Mouse (Mus musculus) intestine, embryonic 14.5 days (tissue): ENCODE results near the gene Tsen2. TPM values are rescaled to one million over a fixed set of nuclear protein-coding genes. Genes with fewer than 3 reads are reported as not detected.

Experiments
- ATAC-seq: fragments of 200-750 bp; cut with Nextera tagmentation; replicated peaks from 2 replicates; pipeline ENCODE4 v1.8.0; 2017; ENCODE audit warnings: low read depth, moderate number of reproducible peaks, moderate TSS enrichment, moderate library complexity; ENCODE audit not compliant: low FRiP score, low TSS enrichment
- DNase-seq: peaks from one replicate; pipeline ENCODE4 v3.0.0-alpha.2; 2018; ENCODE audit warnings: low spot score
- H3K27ac ChIP-seq: fragments of 300-500 bp; sonication (generic); 2 replicates; pipeline ENCODE4 v1.5.1; 2014; ENCODE audit warnings: low read depth, mild to moderate bottlenecking, control low read depth
- H3K27me3 ChIP-seq: fragments of 300-500 bp; sonication (generic); replicated peaks from 2 replicates; pipeline ENCODE4 v1.6.1; 2014; ENCODE audit warnings: low read length, control low read depth; ENCODE audit not compliant: control insufficient read depth, insufficient read depth
- H3K36me3 ChIP-seq: fragments of 300-500 bp; sonication (generic); 2 replicates; pipeline ENCODE4 v1.6.1; 2014; ENCODE audit warnings: low read length, control low read depth; ENCODE audit not compliant: control insufficient read depth, insufficient read depth
- H3K4me1 ChIP-seq: fragments of 300-500 bp; sonication (generic); replicated peaks from 2 replicates; pipeline ENCODE4 v1.6.1; 2014; ENCODE audit warnings: low read length, control low read depth, mixed read lengths; ENCODE audit not compliant: control insufficient read depth, insufficient read depth
- H3K4me2 ChIP-seq: fragments of 300-500 bp; sonication (generic); 2 replicates; pipeline ENCODE4 v1.6.1; 2014; ENCODE audit warnings: low read length
- H3K4me3 ChIP-seq: fragments of 300-500 bp; sonication (generic); 2 replicates; pipeline ENCODE4 v1.5.1; 2014; ENCODE audit warnings: low read depth, low read length, control low read depth, mixed read lengths
- H3K9ac ChIP-seq: fragments of 300-500 bp; sonication (generic); 2 replicates; pipeline ENCODE4 v1.6.1; 2014; ENCODE audit warnings: mild to moderate bottlenecking, low read length
- H3K9me3 ChIP-seq: fragments of 300-500 bp; sonication (generic); 2 replicates; pipeline ENCODE4 v1.6.1; 2016; ENCODE audit warnings: low read length, control low read depth; ENCODE audit not compliant: control insufficient read depth
- WGBS: fragments of 180-500 bp; shearing (Covaris S2); extraction: QIAGEN DNeasy Blood & Tissue Kit; methylation state at CpG from one replicate; pipeline ENCODE4 v1.1.7; 2014; 5-methylcytosine and 5-hydroxymethylcytosine counted together
- polyA plus RNA-seq: library from polyadenylated mRNA; unstranded; fragments of >200 nt; fragmentation: Nextera tagmentation; extraction: Ambion mirVana; gene quantifications from 2 replicates; pipeline ENCODE4 v1.2.1, GENCODE M21; 2014

Gene Tsen2
- polyA plus RNA-seq, 1 experiment from 2014 or later, result 32.3 TPM

GRCm38 (mm10) chr6:115511447-115511846, 33.0 kb upstream of the Tsen2 start:
- Histone ChIP-seq H3K4me3 (no peak overlapping the region), H3K4me1 (no peaks in the 10 kb centered on the region), H3K27me3 (no peaks in the 10 kb centered on the region), H3K27ac (no peak overlapping the region), H3K9me3 (no peaks in the 10 kb centered on the region), H3K9ac (no peak overlapping the region), H3K36me3 (no peaks in the 10 kb centered on the region), H3K4me2 (no peak overlapping the region)
- WGBS, result 94% methylated on average over 3 of the region's 3 CpGs
- DNase-seq, result no peak
- no peak for ATAC-seq

- H3K27me3 ChIP-seq, result no peaks in the 10 kb centered on the region
- no peaks in the 10 kb centered on the region for H3K9me3 ChIP-seq
- ATAC-seq, result no peak
- H3K27ac ChIP-seq, result no peak overlapping the region
- no peak overlapping the region for H3K4me2 ChIP-seq
- whole genome bisulfite sequencing, result 91% methylated on average over 4 of the region's 4 CpGs
- H3K4me1 ChIP-seq, result no peaks in the 10 kb centered on the region
- no peaks in the 10 kb centered on the region for H3K36me3 ChIP-seq
- no peak overlapping the region for H3K4me3 ChIP-seq
- no peak overlapping the region for H3K9ac ChIP-seq
- DNase-seq, result no peak
These were observed 31.3 kb upstream of the Tsen2 start for GRCm38 (mm10) chr6:115513207-115513606.

- Histone ChIP-seq H3K4me2 (no peak overlapping the region), H3K9ac (no peak overlapping the region), H3K36me3 (no peaks in the 10 kb centered on the region), H3K27ac (no peak overlapping the region), H3K27me3 (no peaks in the 10 kb centered on the region), H3K9me3 (no peaks in the 10 kb centered on the region), H3K4me1 (no peaks in the 10 kb centered on the region), H3K4me3 (no peak overlapping the region)
- no peak for DNase-seq
- ATAC-seq, result no peak
- 65% methylated on average over 4 of the region's 4 CpGs for WGBS
These were observed 26.6 kb upstream of the Tsen2 start for GRCm38 (mm10) chr6:115517904-115518303.

DNA sequence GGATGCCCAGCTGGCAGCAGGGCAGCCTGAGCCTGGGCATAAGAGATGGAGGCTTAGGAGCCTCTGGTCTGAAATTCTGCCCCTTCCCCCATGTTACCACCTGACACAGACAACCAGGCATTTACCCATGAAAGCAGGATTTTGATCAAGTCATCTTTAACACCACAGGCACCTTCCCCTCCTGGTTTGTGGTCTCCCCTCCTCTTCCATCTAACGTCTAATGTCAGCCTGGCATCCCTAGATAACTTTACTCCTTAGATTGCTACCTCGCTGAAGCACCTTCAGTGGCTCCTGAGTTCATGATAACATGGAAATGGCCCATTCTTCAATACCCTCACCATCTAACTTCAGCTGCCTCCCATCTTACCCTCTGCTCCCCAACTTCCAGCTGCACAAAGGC, 26.1 kb upstream of the Tsen2 start:
- no peak overlapping the region for H3K4me2 ChIP-seq
- no peaks in the 10 kb centered on the region for H3K4me1 ChIP-seq
- H3K4me3 ChIP-seq, result no peak overlapping the region
- 79% methylated on average over 2 of the region's 2 CpGs for WGBS
- H3K9ac ChIP-seq, result no peak overlapping the region
- DNase-seq (no peak), ATAC-seq (no peak)
- no peaks in the 10 kb centered on the region for H3K27me3 ChIP-seq
- H3K27ac ChIP-seq, result no peak overlapping the region
- no peaks in the 10 kb centered on the region for H3K36me3 ChIP-seq
- no peaks in the 10 kb centered on the region for H3K9me3 ChIP-seq

DNA sequence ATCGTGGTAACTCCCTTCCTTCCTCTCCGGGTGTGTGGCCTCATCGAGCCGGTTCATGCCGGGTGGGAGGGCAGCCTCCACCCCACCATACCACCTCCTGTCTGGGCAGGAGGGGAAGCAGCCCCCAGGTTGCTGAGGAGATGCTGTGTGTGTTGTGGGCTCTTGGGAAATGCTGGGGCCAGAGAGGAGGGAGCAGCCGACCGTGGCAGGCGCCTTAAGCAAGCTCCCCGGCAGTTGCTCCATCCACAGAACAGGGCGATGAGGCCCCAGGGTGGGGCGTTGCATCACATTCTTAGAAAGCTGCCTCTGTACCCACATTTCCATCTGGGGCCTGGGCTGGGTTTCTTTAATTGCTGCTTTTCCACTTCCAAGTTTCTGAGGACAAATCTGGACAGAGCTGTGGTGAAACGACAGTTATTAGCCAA, 25.2 kb upstream of the Tsen2 start:
- DNase-seq (no peak), ATAC-seq (no peak)
- Histone ChIP-seq H3K27ac (no peak overlapping the region), H3K36me3 (no peaks in the 10 kb centered on the region), H3K9me3 (no peaks in the 10 kb centered on the region), H3K27me3 (no peaks in the 10 kb centered on the region), H3K9ac (no peak overlapping the region), H3K4me2 (no peak overlapping the region), H3K4me1 (no peaks in the 10 kb centered on the region), H3K4me3 (no peak overlapping the region)
- WGBS, result 70% methylated on average over 12 of the region's 12 CpGs

GRCm38 (mm10) chr6:115521923-115522322, 22.5 kb upstream of the Tsen2 start:
- no peaks in the 10 kb centered on the region for H3K36me3 ChIP-seq
- no peak for DNase-seq
- no peak overlapping the region for H3K9ac ChIP-seq
- no peak overlapping the region for H3K27ac ChIP-seq
- H3K9me3 ChIP-seq, result no peaks in the 10 kb centered on the region
- no peaks in the 10 kb centered on the region for H3K27me3 ChIP-seq
- H3K4me1 ChIP-seq, result no peaks in the 10 kb centered on the region
- no peak overlapping the region for H3K4me3 ChIP-seq
- no peak overlapping the region for H3K4me2 ChIP-seq
- ATAC-seq, result no peak
- 92% methylated on average over 1 of the region's 1 CpGs for WGBS

DNA sequence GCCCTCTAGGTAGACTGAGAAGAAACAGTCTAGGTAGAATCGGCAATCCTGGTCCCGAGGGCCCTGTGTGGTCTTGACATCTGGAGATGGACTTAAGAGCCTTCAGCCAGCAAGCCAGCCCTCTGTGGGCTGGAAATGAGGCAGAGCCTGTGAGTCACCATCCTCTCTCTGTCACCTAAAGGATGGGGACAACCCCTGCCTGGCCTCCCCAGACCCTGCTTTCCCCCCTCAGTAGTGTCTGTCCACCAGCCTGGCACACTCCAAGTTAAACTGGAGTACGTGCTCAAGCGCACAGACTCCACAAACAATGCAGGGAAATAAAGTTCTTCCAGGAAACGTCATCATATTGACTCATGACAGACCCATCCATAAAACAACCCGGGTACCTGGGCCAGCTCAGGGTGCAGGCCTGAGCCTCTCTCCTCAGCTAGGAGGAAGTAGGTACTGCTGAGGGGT, 21.7 kb upstream of the Tsen2 start:
- 58% methylated on average over 6 of the region's 6 CpGs for WGBS
- H3K4me2 ChIP-seq, result no peak overlapping the region
- no peak overlapping the region for H3K9ac ChIP-seq
- H3K36me3 ChIP-seq, result no peaks in the 10 kb centered on the region
- H3K27ac ChIP-seq, result no peak overlapping the region
- DNase-seq (no peak), ATAC-seq (peak; percentile 76; the same call in 1 of the 2 replicates)
- H3K9me3 ChIP-seq, result no peaks in the 10 kb centered on the region
- no peaks in the 10 kb centered on the region for H3K27me3 ChIP-seq
- no peak overlapping the region for H3K4me3 ChIP-seq
- no peaks in the 10 kb centered on the region for H3K4me1 ChIP-seq

- 66% methylated on average over 9 of the region's 9 CpGs for WGBS
- Histone ChIP-seq H3K27me3 (no peaks in the 10 kb centered on the region), H3K9me3 (no peaks in the 10 kb centered on the region), H3K36me3 (no peaks in the 10 kb centered on the region), H3K9ac (no peak overlapping the region), H3K4me3 (no peak overlapping the region), H3K27ac (no peak overlapping the region), H3K4me1 (no peaks in the 10 kb centered on the region), H3K4me2 (no peak overlapping the region)
- DNase-seq (no peak), ATAC-seq (no peak)
These were observed 21.3 kb upstream of the Tsen2 start for GRCm38 (mm10) chr6:115523201-115523600.

DNA sequence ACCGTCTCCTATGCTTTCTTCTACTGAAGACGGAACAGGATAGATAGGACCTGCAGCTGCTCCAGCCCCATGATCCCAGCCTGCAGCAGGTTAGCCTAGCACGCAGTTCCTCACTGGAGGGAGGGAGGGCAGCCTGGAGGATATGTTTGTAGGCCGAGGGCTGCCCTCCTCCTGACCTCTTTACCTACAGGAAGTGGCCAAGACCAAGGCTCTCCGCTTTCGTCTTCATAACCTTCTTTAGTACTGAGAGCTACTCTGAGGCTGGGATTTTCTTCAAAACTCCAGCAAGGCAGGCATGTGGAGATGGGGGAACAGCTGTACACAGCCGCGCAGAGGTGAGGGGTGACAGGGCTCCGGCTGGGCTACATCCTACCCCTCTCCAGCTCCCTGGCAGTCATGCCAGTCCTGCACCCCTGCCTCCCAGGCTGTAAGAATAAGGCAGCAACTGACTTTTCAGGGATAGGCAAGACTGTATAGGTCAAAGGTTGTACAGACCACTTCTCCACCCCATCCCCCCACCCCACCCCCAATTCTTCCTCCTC, 19.9 kb upstream of the Tsen2 start:
- DNase-seq (no peak), ATAC-seq (no peak)
- WGBS, result 60% methylated on average over 9 of the region's 9 CpGs
- Histone ChIP-seq H3K4me2 (no peak overlapping the region), H3K4me1 (no peaks in the 10 kb centered on the region), H3K9ac (no peak overlapping the region), H3K27me3 (no peaks in the 10 kb centered on the region), H3K36me3 (no peaks in the 10 kb centered on the region), H3K27ac (no peak overlapping the region), H3K9me3 (no peaks in the 10 kb centered on the region), H3K4me3 (no peak overlapping the region)
